Comparison of ENCODE assay signal across 21 mouse cellular contexts in the genomic region with DNA sequence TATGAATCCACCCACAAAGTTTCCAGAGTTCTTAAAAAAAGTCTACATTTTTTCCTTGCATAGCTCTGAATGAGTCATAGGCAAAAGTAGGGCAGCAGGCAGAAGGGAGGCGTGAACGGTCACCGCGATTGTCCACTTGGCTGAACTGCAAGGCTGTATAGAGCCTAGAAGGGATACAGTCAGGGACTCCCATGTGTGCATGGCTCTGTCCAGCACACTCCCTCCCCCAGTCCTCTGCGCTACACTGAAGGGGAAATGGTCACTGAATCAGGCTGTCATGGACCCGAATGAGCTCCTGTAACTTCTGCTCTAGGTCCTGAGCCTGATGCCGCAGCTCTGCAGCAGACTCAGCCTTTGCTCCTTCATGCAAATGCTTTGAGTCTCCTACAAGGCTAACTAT. TPM values are rescaled to one million over a fixed set of nuclear protein-coding genes. Genes with fewer than 3 reads are reported as not detected.
"Had no signal": no experiment of that assay in that cellular context is flagged by ENCODE, and none has a peak within 500 bp of the region (broad histone marks: within the 10 kb centered on the region; RNA-seq: fewer than 3 reads in every experiment).

No protein-coding gene starts in this region.

RNA-seq across cellular contexts. Expression of gene Apol9a, which starts 12.0 kb away (rescaled TPM):
- total RNA-seq: layer of hippocampus, adult 2 months; layer of hippocampus, postnatal 25 days; left cerebral cortex, adult 18-20 months had no signal
- polyA plus RNA-seq: kidney, embryonic 16.5 days; limb, embryonic 11.5 days; liver, embryonic 16.5 days; midbrain, embryonic 12.5 days; stomach, embryonic 14.5 days had no signal

RNA-seq across cellular contexts. Expression of gene Apol7a, which starts 24.0 kb away (rescaled TPM):
- total RNA-seq: layer of hippocampus, adult 2 months; layer of hippocampus, postnatal 25 days; megakaryocyte, adult 5-6 weeks had no signal
- polyA plus RNA-seq: limb, embryonic 11.5 days; macrophage; midbrain, embryonic 12.5 days; midbrain, embryonic 15.5 days; neural tube, embryonic 12.5 days; neural tube, embryonic 15.5 days had no signal

RNA-seq across cellular contexts. Expression of gene Apol7b, which starts 24.4 kb away (rescaled TPM):
- total RNA-seq: layer of hippocampus, adult 2 months; layer of hippocampus, postnatal 25 days; liver, adult 2 months had no signal
- polyA plus RNA-seq: limb, embryonic 11.5 days; liver, adult 2 months; liver, embryonic 13.5 days; liver, embryonic 16.5 days; lung, adult 2 months; lung, embryonic 16.5 days; macrophage; midbrain, embryonic 12.5 days; midbrain, embryonic 15.5 days; neural tube, embryonic 12.5 days; neural tube, embryonic 15.5 days; stomach, embryonic 14.5 days had no signal

RNA-seq across cellular contexts. Expression of gene Apol10a, which starts 53.9 kb away (rescaled TPM):
- total RNA-seq: layer of hippocampus, adult 2 months; layer of hippocampus, postnatal 25 days; left cerebral cortex, adult 18-20 months; left cerebral cortex, postnatal 10 days; left cerebral cortex, postnatal 36 days; liver, adult 2 months had no signal
- polyA plus RNA-seq: kidney, embryonic 16.5 days; limb, embryonic 11.5 days; limb, embryonic 14.5 days; liver, embryonic 16.5 days; lung, adult 2 months; lung, embryonic 16.5 days; macrophage; midbrain, embryonic 12.5 days; midbrain, embryonic 15.5 days; neural tube, embryonic 12.5 days; neural tube, embryonic 15.5 days; stomach, embryonic 14.5 days; urinary bladder, adult 2 months had no signal
